Mouse (Mus musculus) lung, postnatal 14 days (tissue): Measurements from ENCODE around the gene Trmt44.
"Not testable (repeated sequence)": the region's sequence is repeated elsewhere in the genome, so short reads cannot be mapped to it uniquely, and the experiment has no call there.

Experiments
- DNase-seq: peaks from one replicate; pipeline ENCODE4 v3.0.0; 2021

The Trmt44 gene

DNA sequence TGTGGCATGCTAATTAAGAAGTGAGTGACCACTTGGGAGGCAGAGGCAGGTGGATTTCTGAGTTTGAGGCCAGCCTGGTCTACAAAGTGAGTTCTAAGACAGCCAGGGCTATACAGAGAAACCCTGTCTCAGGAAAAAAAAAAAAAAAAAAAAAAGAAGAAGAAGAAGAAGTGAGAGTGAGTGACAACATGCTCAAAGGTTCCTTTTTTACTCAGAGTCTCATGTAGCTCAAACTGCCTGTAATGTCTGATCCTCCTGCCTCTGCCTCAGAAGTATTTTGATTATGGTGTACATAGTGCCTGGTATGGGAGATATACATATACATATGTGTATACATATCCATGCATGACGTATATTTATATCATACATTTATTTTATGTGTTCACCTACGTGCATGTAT lies 9.4 kb upstream of the Trmt44 start:
- not testable (repeated sequence) for DNase-seq

DNA sequence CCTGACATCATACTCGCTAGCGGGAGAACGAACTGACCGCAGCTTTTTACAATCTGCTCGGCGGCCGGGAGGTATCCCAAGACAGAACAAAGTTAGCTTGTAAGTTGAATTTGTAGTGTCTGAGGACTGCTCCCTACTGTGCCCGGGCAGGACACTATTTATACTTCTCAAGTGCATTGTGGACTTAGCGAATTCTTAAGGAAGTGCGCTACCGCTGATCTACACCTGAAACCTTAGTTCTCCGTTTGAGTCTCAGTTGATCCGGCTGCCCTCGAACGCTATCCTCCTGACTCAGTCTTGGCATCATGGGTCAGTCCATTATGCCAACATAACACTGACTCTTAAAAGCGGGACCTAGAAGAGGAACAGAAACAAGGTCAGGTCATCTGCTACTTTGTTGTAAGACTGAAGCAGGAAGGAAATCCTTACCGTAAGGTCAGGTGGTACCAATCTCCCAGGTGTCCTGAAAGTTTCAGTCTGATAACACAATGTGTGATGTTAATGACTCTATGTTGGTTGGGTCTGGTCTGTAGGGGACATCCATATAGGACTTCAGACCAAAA lies 8.4 kb upstream of the Trmt44 start:
- DNase-seq: no peak

DNA sequence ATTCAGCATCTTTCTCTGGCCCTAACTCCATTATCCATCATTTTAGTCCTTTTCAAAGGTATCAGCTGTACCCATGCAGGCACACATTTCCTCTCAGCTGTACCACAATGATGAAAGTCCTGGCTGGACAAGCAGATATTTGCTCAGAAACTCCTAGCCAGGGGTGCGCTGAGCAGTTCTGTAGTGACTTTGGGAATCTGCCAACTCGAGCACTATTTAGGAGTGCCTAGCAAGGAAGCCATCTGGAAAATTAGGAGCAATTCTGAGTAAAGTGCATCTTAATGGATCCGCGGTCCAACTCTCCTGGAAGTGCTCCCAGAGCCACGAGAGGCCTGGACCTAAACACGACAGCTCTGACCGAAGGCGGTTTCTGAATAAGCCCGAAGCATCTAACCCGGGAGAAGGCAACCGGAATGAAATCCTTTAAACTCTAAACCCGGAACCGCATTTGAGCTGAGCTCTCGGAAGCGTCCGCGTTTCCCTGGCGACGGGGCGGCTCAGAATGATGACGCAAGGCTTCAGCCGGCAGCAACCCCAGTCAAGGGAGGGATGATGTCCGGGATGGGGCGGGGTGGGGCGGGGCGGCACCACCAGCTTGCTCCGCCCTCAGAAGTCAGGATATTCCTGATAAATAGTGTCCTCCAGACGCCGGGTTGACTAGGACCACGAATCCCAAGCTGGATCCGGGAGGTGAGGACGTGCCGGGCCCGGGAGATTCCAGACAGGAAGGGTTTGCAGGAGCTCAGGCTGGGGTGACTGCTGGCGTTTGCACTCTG lies 7.8 kb upstream of the Trmt44 start, which contains the start of gene Acox3:
Gene Acox3, plus strand, starts transcription at position 596 of the 776 bp plus-strand sequence.
- DNase-seq: peak; percentile 96

DNA sequence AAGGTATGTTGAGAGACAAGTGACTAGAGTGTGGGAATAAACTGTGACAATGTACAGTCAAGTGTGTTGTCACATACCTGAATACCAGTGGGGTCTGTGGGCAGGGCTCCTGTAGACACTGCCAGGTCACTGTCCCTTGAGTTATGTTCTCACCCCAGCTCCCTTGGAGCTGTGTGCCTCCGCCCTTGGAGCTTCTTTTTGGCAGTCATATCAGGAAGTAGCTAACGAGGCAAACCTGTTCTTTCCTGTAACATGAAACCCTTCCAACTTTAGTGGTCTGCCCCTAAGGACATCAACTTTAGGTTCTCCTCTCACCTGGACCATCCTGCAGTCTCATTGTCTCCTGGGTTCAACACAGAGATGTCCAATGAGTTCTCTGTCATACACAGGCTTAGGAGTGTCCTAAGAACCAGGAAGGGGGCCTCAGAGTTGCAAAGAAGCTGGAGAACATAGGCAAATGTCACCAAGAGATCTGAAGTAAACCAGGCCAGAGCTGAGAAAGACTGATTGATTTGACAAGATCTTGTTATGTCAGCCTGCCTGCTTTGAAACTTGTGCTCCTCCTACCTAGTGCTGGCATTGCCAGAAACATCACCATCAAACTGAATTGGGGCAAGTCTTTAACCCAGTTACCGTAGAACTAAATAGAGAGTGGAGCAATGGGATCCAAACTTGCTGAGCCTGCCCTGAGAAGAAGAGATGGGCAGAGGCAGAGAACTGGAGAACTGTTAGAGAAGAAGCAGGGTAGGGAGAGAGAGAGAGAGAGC lies 5.5 kb upstream of the Trmt44 start:
- DNase-seq: no peak

DNA sequence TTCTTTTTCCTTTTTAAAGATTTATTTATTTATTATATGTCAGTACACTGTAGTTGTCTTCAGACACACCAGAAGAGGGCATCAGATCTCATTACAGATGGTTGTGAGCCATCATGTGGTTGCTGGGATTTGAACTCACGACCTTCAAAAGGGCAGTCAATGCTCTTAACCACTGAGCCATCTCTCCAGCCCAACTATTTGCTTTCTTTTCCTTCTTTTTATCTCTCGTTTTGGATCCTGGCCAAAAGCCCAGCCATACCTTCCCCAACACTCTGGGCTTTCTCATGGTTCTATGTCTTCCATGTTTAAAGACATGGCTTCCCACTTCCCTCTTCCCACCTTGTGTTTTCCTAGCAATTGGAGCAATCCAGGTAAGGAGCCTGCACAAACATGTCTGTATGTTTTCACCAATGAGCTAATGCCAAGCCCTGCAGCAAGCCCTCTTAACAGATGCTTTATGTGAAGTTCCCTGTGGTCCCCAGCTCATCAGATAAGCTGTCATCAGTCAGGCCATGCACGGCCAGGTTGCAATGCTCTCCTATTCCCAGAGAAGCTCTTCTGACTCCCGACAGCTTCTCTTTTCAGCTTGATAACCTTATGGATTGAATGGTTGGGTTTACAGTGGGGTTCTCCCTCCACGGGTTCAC lies 4.5 kb upstream of the Trmt44 start:
- no peak for DNase-seq

DNA sequence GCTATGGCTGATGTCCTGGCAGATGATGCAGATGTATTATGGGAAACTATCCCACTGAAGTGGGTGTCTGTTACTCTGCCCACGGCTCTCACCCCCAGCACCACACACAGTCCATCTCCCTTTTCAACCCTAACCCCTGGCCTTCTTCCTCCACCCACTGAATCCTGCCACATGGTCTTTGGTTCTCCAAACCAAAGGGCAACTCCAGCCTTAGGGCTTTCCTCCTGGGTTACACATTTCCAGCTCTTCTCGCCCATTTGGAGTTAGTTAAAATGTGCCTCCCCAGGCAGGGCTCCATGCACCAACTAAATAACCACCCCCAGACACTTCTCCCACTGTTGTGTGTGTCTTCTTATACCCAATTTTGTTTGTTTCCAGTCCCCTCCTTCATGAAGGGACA lies 3.5 kb upstream of the Trmt44 start:
- no peak for DNase-seq

DNA sequence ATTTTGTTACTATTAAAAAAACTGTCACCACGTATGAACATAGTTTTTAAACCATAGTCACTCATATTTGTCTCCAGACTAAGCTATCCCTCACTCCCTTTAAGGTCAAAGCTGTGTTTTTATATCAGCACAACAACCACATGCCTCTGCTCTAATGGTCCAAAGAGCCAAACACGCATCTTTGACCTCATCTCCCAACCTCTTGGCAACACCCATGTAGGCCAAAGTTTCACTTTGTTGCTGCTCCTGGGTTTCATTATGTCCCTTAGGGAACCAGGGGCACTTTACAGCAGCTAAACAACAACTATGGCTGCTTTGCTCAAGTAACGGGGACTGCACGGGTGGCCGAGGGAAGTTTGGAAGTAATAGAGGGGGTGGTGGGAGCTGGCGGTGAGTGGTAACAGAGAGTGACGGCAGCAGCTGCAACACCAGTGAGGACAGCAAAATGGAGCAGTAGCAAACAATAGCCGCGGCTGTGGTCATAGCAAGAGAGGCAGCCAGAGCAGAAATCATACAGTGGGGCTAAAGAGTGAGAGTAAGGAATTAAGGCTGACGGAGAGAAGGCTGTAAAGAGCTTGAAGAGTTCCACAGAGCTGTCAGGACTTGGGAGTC lies 1.6 kb upstream of the Trmt44 start:
- DNase-seq: no peak

DNA sequence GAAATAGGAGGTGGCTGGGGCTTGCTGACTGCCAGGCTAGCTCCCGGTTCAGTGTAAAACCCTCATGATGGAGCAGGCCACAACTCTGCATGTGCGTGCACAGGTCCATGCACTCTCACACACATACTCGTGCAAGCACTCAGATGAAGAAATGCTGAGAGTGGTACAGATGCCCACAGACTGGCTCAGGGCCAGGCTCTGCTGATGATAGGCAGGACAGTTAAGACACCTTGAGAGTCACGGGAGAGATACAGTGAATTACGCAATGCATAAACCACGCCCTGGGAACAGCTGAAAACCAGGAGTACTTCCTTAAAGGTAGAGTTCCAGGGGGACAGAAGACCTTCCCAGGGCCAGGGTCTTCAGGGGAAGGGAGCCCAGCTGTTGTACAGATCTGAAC lies 3.3 kb downstream of the Trmt44 start:
- no peak for DNase-seq

DNA sequence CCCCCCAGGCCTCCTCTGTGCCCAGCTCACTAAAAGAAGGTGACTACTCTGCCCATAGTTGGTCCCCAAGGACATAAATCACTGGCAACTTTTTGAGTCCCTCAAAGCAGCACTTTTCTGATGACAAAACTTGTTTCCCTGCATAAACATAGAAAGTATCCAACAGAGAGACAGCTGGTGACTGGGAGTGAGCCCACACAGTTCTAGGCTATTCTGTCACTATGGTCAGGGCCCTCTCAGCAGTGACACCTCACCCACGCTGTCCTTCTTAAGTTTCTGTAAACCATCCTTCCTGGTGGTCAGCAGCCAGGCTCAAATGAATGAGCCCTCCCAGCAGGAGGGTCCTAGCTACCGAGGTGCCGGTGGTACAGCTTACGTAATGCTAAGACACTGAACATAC lies 8.2 kb downstream of the Trmt44 start:
- DNase-seq: no peak

DNA sequence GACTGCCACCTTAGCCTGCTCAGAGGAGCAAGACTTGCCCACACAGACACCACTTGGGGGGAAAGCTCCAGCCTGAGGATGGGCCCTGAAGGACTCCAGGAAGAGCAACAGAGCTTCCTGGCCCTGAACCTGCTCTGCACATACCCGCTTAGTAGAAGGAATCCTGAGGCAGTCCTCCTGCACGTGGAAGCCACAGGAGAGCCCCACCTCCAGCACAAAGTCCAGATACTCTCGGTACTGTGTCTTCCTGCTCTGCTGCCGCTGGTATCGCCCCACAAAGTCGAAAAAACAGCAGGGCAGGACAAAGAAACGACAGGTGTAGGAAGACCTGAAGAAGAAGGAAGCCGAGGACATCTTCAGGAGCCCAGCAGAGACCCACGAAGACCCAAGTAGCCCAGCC lies 9.7 kb downstream of the Trmt44 start:
- DNase-seq: no peak

DNA sequence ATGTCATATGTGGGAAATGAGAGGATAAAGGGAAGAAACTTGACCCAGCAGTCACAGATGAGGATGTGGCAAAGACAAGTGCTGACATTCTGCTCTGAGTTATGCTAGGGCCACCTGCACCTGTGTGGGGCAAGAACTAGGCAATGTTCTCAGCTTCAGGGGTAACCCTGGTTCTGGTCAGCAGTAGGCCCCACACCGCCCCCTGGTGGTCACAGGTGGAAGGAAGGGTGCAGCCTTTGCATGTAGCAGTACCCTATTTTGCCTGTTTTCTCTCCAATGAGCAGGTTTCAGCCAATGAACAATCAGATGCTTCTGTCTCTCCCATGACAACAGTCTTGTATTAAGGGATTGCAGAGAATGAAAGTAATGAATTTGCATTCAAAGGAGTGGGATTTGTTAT lies 11.4 kb downstream of the Trmt44 start:
- DNase-seq: peak; percentile 82

DNA sequence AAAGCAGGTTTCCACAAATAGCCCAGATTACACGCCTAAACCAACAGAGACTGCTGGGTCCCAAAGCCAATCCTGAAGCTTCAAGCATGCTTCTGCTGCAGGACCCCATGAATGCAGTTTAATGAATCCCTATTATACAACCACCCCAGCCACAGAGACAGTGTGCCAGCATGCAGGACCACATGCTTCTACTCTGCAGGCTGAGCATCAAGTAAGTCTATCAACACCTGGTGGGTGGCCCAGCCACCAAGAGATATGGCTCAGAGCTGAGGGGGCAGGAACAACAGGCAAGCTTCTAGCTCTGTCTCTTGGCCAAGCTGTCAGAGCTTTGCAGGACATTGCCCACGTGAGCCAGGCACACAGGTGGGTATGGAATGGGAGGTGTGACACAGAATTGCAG lies 12.3 kb downstream of the Trmt44 start:
- no peak for DNase-seq

DNA sequence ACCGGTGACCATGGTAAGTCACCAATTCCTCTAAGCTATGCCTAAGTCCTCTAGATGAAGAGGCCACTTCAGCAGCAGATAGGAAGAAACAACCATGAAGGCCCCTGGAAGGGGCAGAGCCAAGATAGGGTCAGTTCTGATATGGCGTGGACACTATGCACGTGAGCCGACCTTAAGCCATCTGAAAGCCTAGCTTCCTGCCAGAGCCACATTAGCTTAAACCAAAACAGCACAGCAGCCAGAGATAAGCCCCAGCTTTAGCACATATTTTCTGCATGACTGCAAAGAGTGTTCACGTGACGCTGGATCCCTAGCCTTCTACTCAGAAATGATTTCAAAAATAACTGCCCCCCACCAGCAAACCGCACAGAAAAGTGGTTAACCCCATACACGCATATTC lies 15.4 kb downstream of the Trmt44 start:
- no peak for DNase-seq

DNA sequence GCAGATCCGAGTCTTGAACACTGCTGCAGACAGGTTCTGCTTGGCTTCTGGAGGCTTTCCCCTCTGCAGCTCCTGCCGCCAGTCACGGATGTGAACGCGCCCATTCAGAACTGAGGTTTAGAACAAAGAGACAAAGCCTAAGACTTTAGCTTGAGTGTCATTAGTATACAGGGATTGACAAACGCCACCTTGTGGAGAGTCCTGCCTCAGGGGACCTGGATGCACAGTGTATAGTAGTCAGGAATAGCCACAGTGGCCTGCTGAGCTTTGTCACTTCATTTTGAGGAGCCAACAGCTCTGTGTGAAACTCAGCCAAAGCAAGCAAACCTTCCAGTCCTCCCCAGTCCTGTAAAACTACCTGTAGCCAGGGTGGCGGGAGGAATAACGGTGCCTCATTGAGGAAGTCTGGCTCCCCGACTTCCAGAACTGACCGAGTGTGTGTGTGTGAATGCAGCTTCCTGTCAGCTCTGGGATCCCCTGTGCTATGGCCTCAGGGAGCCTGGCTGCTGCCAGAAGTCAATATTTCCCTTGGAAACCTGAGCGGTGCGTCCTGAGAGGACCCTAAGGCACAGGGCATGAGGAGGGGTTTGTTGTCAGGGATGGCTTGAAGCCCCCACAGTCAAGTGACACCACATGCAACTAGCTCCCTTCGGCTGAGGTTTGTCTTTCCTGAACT lies 16.8 kb downstream of the Trmt44 start:
- no peak for DNase-seq

DNA sequence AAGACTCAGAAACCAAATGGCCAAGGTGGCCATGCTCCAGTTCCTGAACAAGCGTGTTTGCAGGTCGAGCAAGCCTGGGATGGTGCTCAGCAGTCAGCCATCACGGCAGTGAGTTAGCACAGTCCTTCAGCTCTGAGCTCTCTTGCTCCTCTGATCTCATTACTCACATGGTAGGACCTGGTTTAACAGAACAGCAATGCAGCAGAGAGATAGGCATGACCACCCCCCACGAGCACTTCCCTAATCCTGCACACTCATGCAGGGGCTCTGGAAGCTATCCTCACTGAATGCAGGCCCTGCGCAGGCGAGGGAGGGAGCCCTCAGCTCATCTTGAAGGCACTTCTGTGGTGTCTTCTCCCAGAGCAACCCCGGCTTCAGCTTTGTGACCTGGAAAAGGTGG lies 18.5 kb downstream of the Trmt44 start:
- no peak for DNase-seq

DNA sequence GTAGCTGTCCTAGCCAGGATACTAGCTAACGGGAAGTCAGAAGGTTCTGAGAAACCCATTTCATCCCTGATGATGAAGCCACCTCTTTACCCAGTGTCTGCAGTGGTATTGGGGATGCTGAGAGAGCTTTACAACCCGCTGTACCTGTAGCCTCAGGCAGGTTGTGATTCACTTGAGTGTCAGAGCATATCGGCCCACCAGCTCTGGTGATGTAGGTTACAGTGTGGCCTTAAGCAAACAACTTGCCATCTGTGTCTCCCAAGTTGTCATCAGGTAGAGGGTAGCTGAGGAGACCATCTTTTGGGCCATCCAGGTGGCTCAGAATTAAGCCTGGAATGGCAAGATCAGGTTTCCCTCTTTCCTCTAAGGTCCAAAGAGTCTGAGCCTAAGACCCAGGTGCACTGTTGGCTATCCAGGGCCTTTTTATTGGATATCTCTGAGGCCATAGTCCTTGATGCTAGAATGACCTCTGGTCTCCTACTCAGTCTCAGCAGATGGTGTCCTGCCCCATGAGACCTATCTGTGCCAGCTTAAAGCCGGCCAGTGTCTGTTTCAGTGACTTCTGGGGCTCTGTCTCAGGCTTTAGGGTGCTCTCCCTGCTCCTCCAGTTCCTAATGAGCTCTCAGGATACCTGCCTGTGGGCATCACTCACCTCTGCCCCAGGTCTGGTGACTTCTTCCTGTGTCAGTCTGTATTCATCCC lies 21.9 kb downstream of the Trmt44 start:
- no peak for DNase-seq

DNA sequence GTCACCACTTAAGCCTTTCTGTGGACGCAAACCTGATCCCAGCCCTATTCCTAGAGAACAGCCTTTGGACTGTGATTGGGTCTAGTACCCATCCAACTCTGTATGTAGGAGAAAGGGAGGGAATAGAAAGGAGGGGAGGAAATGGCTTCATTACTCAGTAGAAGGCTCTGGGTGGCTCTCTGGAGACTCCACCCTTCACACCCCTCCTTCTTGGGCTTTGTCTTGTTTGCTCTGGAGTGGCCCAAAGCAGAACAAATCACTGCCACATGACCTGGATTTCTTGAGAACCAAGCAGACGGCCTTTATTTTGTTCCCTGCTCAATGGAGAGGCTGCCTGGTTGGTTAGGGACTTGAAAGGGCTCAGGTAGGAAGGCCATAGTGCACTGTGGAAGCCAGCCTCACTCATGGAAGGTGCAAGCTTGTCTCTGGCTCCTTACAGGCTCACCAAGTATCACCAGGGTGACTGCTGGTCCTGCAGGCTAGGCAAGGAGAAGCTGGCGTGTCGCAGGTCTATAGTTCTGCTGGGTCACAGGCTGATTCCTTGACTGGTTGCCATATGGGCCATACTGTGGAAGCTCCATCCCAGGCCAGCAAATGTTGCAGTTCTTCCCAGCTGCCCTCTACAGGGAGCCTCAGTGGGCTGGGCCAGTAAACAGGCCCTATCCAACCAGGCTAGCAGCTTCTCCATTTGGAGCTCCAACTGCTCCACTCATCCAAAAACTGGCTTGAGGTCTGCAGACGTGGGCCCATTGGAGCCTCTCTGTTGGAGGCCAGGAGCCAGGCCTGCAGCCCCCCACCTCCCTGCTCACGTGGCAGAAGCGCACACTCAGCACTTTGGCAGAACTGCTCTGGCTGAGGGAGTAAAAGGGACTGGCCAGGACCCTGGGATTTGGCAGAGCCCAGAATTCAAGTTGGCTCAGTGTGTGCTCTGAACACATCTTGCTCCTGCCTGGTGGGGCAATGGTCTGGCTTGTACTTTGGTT lies 22.7 kb downstream of the Trmt44 start:
- no peak for DNase-seq

DNA sequence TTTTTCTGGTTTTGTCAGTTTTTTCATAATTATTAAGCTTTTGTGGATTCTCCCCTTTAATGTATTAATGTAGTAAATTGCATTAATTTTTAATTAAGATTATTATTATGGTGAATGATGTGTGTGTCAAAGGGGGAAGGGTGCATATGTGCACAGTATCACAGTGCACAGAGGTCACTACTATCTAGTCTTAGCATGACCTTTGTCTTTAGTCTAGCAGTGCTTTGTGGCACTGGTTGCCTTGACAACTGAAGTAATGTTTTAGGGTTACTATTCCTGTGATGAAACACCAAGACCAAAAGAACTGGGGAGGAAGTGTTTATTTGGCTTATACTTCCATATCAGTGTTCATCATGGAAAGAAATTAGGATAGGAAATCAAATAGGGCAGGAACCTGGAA lies 28.7 kb downstream of the Trmt44 start:
- DNase-seq: no peak

DNA sequence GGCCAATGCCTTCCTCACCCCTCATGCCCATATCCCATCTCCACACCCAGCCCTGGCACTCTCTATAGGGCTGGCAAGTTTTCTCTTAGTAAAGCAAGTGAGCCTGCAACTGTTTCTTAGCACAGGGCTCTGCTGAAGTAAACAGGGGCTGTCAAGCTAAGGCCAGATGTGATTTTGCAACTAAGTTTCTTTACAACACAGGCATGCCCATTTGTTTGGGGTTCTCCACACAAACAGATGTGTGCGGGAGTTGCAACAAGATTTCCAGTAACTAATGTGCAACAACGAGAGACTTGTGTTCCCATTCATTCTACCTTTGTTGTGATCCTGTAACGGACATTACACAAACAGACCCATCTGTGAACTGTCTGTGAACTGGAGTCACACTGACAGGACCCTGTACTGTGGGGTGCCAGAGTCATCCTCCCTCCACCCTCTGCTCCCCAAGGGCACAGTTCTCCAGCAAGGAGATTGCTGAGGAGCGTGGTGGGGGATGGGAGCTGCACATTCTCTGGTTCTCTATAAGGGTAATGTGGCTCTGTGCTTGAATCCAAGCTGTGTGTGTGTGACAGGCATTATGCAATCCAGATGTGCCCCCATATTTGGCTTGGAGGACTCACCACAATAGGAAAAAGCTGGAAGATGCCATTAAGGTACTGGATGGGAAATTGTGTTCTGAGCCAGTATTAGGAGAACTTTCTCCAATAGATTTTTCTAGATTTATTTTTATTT lies 33.6 kb downstream of the Trmt44 start:
- no peak for DNase-seq

DNA sequence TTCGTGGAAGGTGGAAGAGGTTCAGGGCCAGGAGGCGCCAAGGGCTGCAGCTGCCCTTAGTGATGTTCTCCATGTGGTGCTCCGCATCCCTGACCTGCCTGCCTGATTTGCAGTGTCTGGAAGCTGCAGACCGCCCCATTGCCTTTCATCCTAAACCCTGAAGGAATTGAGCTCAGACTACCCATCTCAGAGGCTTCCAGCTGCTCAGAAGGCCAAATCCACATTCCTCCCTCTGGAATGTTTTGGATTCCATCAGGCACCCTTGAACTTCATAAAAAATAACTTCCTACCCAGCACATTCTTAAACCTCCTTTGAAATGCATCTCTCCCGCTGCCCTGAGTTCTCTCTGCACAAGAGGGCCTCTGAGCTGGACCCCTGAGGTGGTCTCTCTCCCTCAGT lies 34.3 kb downstream of the Trmt44 start:
- DNase-seq: peak; percentile 9
